Mouse (Mus musculus): Measurements from ENCODE around the gene Sclt1.

Gene Sclt1

DNA sequence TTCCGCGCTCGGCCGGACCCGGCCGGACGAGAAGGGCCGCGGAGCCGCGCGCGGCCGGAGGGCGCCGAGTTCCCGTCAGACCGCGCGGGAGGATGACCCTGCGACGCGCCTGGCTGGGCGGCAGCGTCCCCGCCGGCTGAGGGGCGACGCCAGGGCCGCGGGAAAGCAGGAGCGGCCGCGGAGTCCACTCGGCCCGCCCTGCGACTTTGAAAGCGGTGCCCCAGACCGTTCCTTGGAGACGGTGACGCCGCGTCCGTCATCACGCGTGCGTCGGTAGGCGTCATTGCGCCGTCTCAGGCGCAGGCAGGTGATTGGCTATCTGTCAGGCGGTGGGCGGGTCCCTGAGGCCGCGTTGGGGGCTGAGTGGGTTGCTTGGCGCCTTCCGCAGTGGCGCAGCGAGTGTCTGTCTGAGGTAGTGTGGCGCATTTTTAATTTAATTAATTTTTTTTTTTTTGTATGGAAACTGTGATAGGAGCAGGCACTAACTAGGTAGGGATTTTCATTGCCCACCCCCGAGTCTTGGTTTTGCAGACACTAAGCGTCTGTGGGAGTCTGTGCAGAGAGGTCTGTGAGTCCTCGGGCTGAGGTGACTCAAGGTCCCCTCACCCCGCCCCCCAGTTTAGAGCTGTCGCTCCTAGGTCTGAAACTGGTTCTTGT, at the start of gene Sclt1, which contains the start of gene D3Ertd751e:
Gene Sclt1 (minus strand): TSS at position 237 of the 657 bp plus-strand sequence.
Gene D3Ertd751e (plus strand): TSS at position 334 of the 657 bp plus-strand sequence.
- peak; percentile 98 for DNase-seq (ENCODE audit: low read depth, low spot score)

- no peak for DNase-seq (ENCODE audit: low read depth, low spot score)
These were observed 19.8 kb upstream of the Sclt1 start for GRCm38 (mm10) chr3:41762091-41762490.

- no peak for DNase-seq (ENCODE audit: low read depth, low spot score)
These were observed 12.2 kb upstream of the Sclt1 start for GRCm38 (mm10) chr3:41754556-41754955.

- DNase-seq (ENCODE audit: low read depth, low spot score): peak; percentile 19
These were observed 1.1 kb upstream of the Sclt1 start for GRCm38 (mm10) chr3:41743436-41743835.

DNA sequence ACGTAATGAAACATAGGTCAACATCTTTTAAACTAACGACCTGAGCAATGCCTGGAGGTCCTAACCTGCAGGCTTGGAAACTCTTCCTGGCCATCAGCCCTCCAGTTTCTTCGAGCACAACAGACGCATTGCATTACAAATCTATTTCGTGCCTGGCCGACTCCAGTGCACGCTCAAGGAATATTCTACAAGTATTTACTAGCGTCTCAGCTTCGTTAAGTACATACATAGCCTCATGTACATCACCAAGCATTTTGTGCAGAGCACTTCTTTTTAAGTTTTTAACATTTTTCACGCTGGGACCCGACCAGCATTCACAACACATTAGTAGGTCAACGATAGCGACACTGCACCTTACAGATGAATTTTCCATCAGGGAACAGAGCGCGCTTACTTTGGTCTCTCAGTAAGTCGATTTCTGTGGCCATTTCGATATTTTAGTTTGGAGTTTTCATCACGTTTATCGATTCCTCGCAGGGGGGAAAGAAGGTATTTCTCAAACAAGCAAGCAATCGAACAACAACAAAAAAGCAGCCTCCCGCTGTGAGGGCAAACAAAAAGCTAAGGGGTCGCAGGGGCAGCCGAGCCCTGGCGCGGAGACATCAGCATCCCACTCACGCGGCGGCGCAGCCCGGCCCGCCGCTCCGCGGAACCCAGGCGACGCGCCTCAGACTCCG, 575 bp downstream of the Sclt1 start:
- DNase-seq (ENCODE audit: low read depth, low spot score): no peak

DNA sequence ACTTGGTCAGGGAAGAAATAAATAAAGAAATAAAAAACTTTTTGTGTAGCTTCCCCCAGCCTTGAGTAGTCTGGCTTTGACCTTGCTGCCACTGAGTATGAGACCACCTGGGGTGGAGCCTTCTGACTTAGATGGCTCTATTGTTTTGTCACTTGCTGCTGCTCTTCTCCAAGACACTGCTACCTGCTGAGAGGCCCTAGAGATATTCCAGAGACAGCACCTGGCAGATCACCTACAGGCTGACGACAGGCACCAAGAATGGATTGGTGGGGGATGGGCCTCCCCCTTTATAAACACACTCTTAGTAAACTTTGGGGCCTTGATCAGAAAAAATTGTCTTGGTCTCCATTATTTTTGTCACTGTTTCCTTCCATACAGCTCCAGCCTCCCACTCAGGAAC, 46.6 kb downstream of the Sclt1 start:
- peak; percentile 77 for DNase-seq (ENCODE audit: low read depth, low spot score)

DNA sequence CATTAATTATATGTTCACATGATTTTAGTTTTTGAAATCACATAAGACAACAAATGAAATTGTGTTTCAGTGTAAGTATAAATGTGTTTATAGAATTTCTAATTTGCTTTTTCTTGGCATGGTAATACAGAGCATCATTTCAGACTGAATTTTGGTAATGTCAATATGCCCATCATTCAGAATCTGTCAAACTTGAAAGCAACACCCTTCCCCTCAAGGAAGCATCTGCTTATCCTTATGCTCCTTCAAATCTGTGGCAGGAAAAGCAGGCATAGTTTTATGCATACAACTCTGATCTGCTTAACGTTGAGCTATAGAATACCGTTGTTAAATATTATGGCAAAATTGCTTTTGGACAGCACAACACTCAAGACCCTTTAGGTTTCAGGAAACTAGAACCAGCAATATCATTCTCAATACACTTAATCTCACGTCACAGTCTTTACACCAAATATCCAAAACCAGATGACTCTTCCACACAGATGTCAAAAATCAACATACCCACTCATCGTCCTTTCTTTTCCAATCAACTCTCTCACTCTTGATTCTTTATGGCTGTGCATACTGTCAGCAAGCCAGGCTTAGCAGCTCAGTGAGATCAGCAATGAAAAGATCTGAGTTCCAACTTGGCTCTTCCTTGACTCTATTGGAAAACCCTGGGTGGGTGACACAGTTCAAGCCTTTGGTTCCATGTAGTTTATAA, 49.7 kb downstream of the Sclt1 start:
- no peak for DNase-seq (ENCODE audit: low read depth, low spot score)

DNA sequence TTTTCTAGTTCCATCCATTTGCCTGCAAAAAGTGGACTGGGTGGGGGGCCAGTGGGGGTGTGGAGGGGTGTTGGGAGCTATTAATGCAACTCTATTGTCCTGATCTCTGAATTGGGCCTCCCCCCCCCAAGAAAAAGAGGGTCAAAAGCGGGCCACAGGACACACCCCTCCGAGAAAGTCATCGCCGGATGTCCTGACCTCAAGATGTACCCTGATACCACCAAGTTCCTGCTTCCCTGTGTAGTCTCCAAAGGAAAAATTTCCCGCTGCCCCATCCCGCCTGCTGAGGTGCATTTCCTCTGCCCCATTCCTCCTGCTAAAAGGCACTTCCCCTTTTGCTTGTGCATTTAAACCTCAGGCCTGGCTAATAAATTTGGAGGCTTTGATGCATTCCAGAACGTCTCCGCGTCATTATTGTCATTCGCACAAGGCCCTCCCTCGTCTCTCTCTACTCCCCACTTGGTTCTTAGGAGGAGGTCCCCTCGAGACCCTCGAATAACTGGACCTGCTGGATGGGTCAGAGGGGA, 52.1 kb downstream of the Sclt1 start:
- DNase-seq (ENCODE audit: low read depth, low spot score): peak; percentile 12

DNA sequence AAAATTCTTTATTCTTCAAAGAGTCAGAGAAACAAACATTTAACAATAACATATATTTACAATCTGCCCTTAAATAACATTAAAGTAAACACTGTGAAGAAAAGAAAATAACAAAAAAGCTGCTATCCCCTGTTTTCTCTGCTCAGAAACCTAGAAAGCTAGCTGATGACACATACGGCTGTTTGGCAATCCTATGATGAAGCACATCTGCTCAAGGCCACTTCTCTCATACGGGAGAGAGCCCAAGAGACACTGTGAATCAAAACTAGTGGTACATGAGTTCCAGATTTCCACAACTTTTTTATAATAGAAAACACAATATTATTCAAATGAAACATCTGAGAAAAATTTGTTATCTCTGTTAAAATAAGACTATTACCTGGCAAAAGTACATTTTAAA, 55.9 kb downstream of the Sclt1 start:
- no peak for DNase-seq (ENCODE audit: low read depth, low spot score)

DNA sequence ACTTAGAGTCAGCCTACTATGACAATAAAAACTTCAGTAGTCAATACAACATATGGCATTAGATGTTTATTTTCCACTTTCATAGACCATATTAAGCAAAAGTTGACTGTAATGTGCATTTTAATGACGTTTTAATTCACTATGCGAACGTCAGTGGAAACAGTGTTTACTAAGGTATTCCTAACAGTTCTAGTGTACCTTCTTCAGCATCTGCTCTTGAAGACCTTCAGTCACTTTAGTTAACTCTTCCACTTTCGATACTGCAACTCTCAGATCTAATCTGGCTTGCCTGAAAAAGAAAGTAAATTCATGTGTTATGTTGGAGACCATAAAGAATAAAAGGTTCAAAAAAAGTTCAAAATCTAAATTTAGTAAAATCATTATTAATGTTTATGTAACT, 60.2 kb downstream of the Sclt1 start:
- DNase-seq (ENCODE audit: low read depth, low spot score): no peak

GRCm38 (mm10) chr3:41676648-41677047, 65.7 kb downstream of the Sclt1 start:
- no peak for DNase-seq (ENCODE audit: low read depth, low spot score)

DNA sequence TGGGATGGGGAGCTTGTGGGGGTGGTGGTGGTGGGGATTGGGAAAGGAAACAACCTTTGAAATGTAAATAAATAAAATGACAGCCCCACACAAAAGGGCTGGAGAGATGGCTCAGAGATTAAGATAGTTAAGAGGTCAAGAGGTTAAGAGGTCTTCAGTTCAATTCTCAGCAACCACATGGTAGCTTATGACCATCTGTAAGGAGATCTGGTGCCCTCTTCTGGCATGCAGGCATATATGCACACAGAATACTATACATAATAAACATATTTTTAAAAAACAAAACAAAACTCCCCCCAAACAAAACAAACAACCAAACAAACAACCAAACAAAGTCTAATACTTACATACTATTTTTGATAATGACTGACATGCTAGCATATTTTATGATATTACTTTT, 67.5 kb downstream of the Sclt1 start:
- DNase-seq (ENCODE audit: low read depth, low spot score): peak; percentile 39

DNA sequence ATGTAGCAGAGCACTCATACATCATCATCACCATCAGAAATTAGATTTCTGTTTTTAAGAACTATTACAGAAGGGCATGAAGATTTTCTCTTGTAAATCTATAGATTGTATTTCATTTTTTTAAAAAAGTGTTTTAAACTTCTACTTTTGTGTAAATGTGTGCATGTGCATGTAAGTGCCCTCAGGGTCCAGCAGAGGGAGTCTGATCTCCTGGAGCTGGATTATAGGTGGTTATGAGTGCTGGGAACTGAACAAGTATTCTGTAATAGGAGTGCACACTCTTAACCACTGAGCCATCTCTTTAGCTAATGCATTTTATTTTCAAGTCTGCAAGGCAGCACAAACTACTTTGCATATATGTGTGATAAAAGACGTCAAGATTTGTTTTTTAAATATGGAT, 86.7 kb downstream of the Sclt1 start:
- peak; percentile 48 for DNase-seq (ENCODE audit: low read depth, low spot score)

DNA sequence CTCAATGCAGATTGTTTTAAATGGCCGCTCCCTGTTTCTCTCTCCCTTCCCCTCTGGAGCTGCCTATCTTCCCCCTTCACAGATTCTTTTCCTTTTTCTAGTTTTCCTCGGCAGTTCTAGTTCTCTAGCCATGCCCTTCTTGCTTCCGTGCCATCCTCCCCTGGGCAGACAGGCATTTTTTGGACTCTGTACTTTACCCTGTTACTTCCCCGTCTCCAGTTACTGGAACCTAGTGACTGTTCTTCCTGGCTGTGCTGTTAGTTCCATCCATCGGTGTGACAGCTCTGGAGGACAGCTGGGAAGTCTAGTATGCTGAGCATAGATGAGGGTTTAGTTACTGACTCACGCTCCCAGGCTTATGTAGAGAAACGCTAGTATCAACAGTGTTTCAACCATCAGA, 121.3 kb downstream of the Sclt1 start:
- no peak for DNase-seq (ENCODE audit: low read depth, low spot score)

- DNase-seq (ENCODE audit: low read depth, low spot score): no peak
These were observed 123.8 kb downstream of the Sclt1 start for GRCm38 (mm10) chr3:41618488-41618887.

GRCm38 (mm10) chr3:41618036-41618435, 124.3 kb downstream of the Sclt1 start:
- no peak for DNase-seq (ENCODE audit: low read depth, low spot score)

GRCm38 (mm10) chr3:41614230-41614985, 127.9 kb downstream of the Sclt1 start:
- no peak for DNase-seq (ENCODE audit: low read depth, low spot score)

DNA sequence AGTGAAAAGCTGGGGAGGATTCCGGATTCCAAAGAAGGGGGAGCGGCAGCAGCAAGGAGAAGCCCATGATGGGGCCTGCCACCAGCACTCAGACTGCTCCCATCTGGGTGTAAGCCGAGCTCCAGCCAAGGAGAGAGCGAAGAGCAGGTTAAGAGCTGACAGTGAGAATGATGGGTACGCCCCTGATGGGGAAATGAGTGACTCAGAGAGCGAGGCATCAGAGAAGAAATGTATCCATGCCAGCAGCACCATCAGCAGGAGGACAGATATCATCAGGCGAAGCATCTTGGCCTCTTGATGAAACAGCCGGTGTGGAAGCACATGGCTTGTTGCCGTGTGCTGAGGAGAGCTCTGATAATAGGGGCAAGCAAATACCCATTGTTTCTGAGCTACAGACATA, 128.6 kb downstream of the Sclt1 start:
- DNase-seq (ENCODE audit: low read depth, low spot score): peak; percentile 35

GRCm38 (mm10) chr3:41612211-41612610, 130.1 kb downstream of the Sclt1 start:
- peak; percentile 65 for DNase-seq (ENCODE audit: low read depth, low spot score)

GRCm38 (mm10) chr3:41609071-41609470, 133.2 kb downstream of the Sclt1 start:
- no peak for DNase-seq (ENCODE audit: low read depth, low spot score)

- DNase-seq (ENCODE audit: low read depth, low spot score): peak; percentile 9
These were observed 134.8 kb downstream of the Sclt1 start for GRCm38 (mm10) chr3:41607467-41607866.

GRCm38 (mm10) chr3:41607050-41607449, 135.3 kb downstream of the Sclt1 start:
- DNase-seq (ENCODE audit: low read depth, low spot score): peak; percentile 5
